Comparison of ENCODE assay signal across 12 mouse cellular contexts in the genomic region with DNA sequence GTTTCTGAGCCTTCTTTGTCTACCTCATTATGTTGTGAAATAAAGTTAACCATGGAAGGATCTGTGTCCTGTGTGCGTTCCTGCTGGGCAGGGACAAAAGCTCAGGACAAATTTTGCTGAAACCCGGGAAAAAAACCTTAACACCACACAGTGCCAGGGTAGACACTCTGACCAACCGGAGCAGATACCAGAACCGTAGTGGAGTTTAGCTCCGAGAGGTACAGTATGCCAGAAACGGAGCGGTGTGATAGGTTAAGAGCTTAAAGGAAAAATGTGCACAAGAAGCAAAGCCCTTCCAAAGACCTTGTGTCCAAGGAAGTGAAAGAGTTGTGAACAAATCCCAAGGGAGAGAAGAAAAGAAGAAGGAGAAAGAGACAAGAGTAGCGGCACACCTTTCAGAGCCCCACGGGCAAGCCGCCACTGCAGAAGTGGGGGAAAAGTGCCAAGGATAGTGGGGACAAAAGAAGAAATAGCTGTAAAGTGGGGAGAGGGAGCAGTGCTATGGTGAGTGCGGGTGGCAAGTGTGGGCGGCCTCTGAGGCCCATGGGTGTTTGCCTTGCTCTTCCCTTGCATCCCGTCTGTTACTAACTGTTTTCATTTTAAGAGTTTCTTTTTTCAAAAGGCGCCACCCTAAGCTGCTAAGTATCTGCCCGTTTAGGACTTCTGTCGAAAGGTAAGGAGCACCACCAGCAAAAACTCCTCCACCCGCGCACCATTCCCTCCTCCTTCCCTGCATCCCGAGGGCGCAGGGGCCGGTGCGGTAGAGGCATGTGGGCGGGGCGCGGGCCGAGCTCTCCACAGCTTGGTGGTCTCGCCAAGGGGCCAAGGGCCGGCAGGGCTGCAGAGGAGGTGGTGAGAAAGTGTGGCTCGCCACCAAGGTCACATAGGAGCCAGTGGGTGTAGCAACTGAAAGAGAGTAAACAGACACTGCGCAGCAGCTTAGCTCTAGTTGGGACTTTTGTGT. TPM values are rescaled to one million over a fixed set of nuclear protein-coding genes. Genes with fewer than 3 reads are reported as not detected.
A peak's percentile ranks its signal among the peaks of the same experiment; 100 is the strongest.
DNase-seq lines count a peak whose midpoint lies in the region; ATAC-seq and TF ChIP-seq lines count a peak whose summit lies in the region.
"Had no signal": no experiment of that assay in that cellular context is flagged by ENCODE, and none has a peak within 500 bp of the region (broad histone marks: within the 10 kb centered on the region; RNA-seq: fewer than 3 reads in every experiment).

No protein-coding gene starts in this region.

- no peak for ATAC-seq in stomach, embryonic 14.5 days (ENCODE audit: insufficient number of reproducible peaks, insufficient read depth, low FRiP score, low read depth)
- ATAC-seq in stomach, postnatal 0 days (ENCODE audit: low FRiP score, low TSS enrichment) = no peak
- peak; percentile 70 for ATAC-seq in forebrain, embryonic 13.5 days
- no peak for ATAC-seq in liver, embryonic 16.5 days (ENCODE audit: low read depth)

- H3K4me2 ChIP-seq in stomach, embryonic 14.5 days (replicated peaks; ENCODE audit: low read depth, low read length) = peak overlapping the region; percentile 22; the same call in 1 of the 2 replicates
- H3K4me2 ChIP-seq in stomach, postnatal 0 days (replicated peaks; ENCODE audit: low read depth) = no peak overlapping the region
- peak overlapping the region; percentile 55 for H3K4me2 ChIP-seq in forebrain, embryonic 13.5 days
- H3K4me2 ChIP-seq in liver, embryonic 16.5 days (ENCODE audit: low read depth, low read length) = peak overlapping the region; percentile 30

- no peak overlapping the region for H3K4me3 ChIP-seq in stomach, embryonic 14.5 days (ENCODE audit: low read depth, low read length)
- no peak overlapping the region for H3K4me3 ChIP-seq in stomach, postnatal 0 days (ENCODE audit: low read depth, low read length)
- peak overlapping the region; percentile 30 for H3K4me3 ChIP-seq in forebrain, embryonic 13.5 days
- peak overlapping the region; percentile 27; the same call in 1 of the 2 replicates for H3K4me3 ChIP-seq in liver, embryonic 16.5 days (ENCODE audit: low read depth, low read length)

- H3K9ac ChIP-seq in stomach, embryonic 14.5 days (replicated peaks; ENCODE audit: low read depth, low read length) = no peak overlapping the region
- no peak overlapping the region for H3K9ac ChIP-seq in stomach, postnatal 0 days (ENCODE audit: low read length)
- no peak overlapping the region for H3K9ac ChIP-seq in forebrain, embryonic 13.5 days
- no peak overlapping the region for H3K9ac ChIP-seq in liver, embryonic 16.5 days (ENCODE audit: low read depth, low read length)

- no peaks in the 10 kb centered on the region for H3K4me1 ChIP-seq in stomach, embryonic 14.5 days (ENCODE audit: control insufficient read depth, insufficient read depth, low read length)
- H3K4me1 ChIP-seq in stomach, postnatal 0 days (replicated peaks; ENCODE audit: control insufficient read depth, insufficient read depth) = no peaks in the 10 kb centered on the region
- no peaks in the 10 kb centered on the region for H3K4me1 ChIP-seq in forebrain, embryonic 13.5 days
- H3K4me1 ChIP-seq in liver, embryonic 16.5 days (ENCODE audit: control insufficient read depth, low read depth, low read length) = no peaks in the 10 kb centered on the region

- no peak overlapping the region for H3K27ac ChIP-seq in stomach, embryonic 14.5 days (ENCODE audit: low read length)
- no peak overlapping the region for H3K27ac ChIP-seq in stomach, postnatal 0 days (replicated peaks)
- no peak overlapping the region for H3K27ac ChIP-seq in forebrain, embryonic 13.5 days
- H3K27ac ChIP-seq in liver, embryonic 16.5 days (ENCODE audit: low read length) = no peak overlapping the region

- no peaks in the 10 kb centered on the region for H3K27me3 ChIP-seq in stomach, embryonic 14.5 days (ENCODE audit: control insufficient read depth, insufficient read depth, low read length)
- no peaks in the 10 kb centered on the region for H3K27me3 ChIP-seq in stomach, postnatal 0 days (ENCODE audit: control insufficient read depth, insufficient read depth, low read length)
- H3K27me3 ChIP-seq in forebrain, embryonic 13.5 days = no peaks in the 10 kb centered on the region
- H3K27me3 ChIP-seq in liver, embryonic 16.5 days (ENCODE audit: control insufficient read depth, insufficient read depth, low read depth, low read length) = no peaks in the 10 kb centered on the region

- DNase-seq in stomach, postnatal 0 days (ENCODE audit: low spot score) = no peak
- DNase-seq in yolk sac, embryonic 10.5 days (ENCODE audit: low spot score) = no peak
- no peak for DNase-seq in thymus, postnatal 10 days (ENCODE audit: low spot score in 2 of 2)
- DNase-seq in spleen, adult 18-20 months = no peak
- DNase-seq: adrenal gland, postnatal 10 days had no signal

- H3K9me3 ChIP-seq in stomach, embryonic 14.5 days (ENCODE audit: control insufficient read depth, low read depth, low read length) = no peaks in the 10 kb centered on the region
- H3K9me3 ChIP-seq in stomach, postnatal 0 days (ENCODE audit: control insufficient read depth, low read length) = no peaks in the 10 kb centered on the region
- no peaks in the 10 kb centered on the region; the same call in 1 of the 2 replicates for H3K9me3 ChIP-seq in forebrain, embryonic 13.5 days (replicated peaks)
- no peaks in the 10 kb centered on the region; the same call in 1 of the 2 replicates for H3K9me3 ChIP-seq in liver, embryonic 16.5 days (replicated peaks; ENCODE audit: control insufficient read depth, low read length)

- no peak for TF ChIP-seq CTCF in stomach, postnatal 0 days (IDR thresholded peaks at IDR 0.05; ENCODE audit: low read depth)

- WGBS in stomach, embryonic 14.5 days = 38% methylated on average over 30 of the region's 30 CpGs
- WGBS in stomach, postnatal 0 days = 42% methylated on average over 30 of the region's 30 CpGs
- 36% methylated on average over 30 of the region's 30 CpGs for WGBS in forebrain, embryonic 13.5 days
- 32% methylated on average over 30 of the region's 30 CpGs for WGBS in liver, embryonic 16.5 days (ENCODE audit: insufficient replicate concordance)

- TF ChIP-seq EP300 in stomach, postnatal 0 days (optimal IDR thresholded peaks at IDR 0.05) = no peak

- no peaks in the 10 kb centered on the region for H3K36me3 ChIP-seq in stomach, embryonic 14.5 days (ENCODE audit: control insufficient read depth, insufficient read depth, low read length)
- no peaks in the 10 kb centered on the region for H3K36me3 ChIP-seq in stomach, postnatal 0 days (ENCODE audit: control insufficient read depth, insufficient read depth, low read length)
- H3K36me3 ChIP-seq in forebrain, embryonic 13.5 days (ENCODE audit: poor library complexity, severe bottlenecking) = no peaks in the 10 kb centered on the region
- no peaks in the 10 kb centered on the region for H3K36me3 ChIP-seq in liver, embryonic 16.5 days (ENCODE audit: control insufficient read depth, insufficient read depth)

RNA-seq across cellular contexts. Expression of a gene that starts 25.5 kb away (rescaled TPM):
- not detected in 2 replicates for polyA plus RNA-seq in stomach, embryonic 14.5 days (2014; fragmentation: Nextera tagmentation; extraction: Ambion mirVana)
- not detected in 2 replicates for polyA plus RNA-seq in stomach, postnatal 0 days (2015; fragmentation: Nextera tagmentation; extraction: Ambion mirVana)
- not detected in 2 replicates for polyA plus RNA-seq in forebrain, embryonic 13.5 days (2015; fragmentation: Nextera tagmentation; extraction: Ambion mirVana)
- polyA plus RNA-seq in liver, embryonic 16.5 days (2015; fragmentation: Nextera tagmentation; extraction: Ambion mirVana) = not detected in 2 replicates
- polyA plus RNA-seq: cortical plate, adult 2 months; gonadal fat pad, adult 2 months; large intestine, adult 2 months; limb, embryonic 14.5 days had no signal

RNA-seq across cellular contexts. Expression of a gene that starts 32.2 kb away (rescaled TPM):
- polyA plus RNA-seq in stomach, embryonic 14.5 days (2014; fragmentation: Nextera tagmentation; extraction: Ambion mirVana) = not detected in 2 replicates
- not detected in 2 replicates for polyA plus RNA-seq in stomach, postnatal 0 days (2015; fragmentation: Nextera tagmentation; extraction: Ambion mirVana)
- polyA plus RNA-seq in forebrain, embryonic 13.5 days (2015; fragmentation: Nextera tagmentation; extraction: Ambion mirVana) = not detected in 2 replicates
- polyA plus RNA-seq in liver, embryonic 16.5 days (2015; fragmentation: Nextera tagmentation; extraction: Ambion mirVana) = not detected in 2 replicates
- polyA plus RNA-seq: cortical plate, adult 2 months; gonadal fat pad, adult 2 months; large intestine, adult 2 months; limb, embryonic 14.5 days had no signal

Comparison
In these comparisons a context has a peak if more than half of its experiments do, and no peak if none do; other contexts are left out.
1. H3K4me3 ChIP-seq: peak in forebrain, embryonic 13.5 days (single experiment) and liver, embryonic 16.5 days (single experiment); none in stomach, embryonic 14.5 days (single experiment) and stomach, postnatal 0 days (single experiment).